Mouse (Mus musculus) thymus, postnatal 10 days (tissue): ENCODE data around the gene Slc30a3.
"Not testable (repeated sequence)": the region's sequence is repeated elsewhere in the genome, so short reads cannot be mapped to it uniquely, and the experiment has no call there.

Source experiments
- DNase-seq, 2 experiments: peaks; one replicate each; pipeline ENCODE4 v3.0.0; 2021; ENCODE audit warnings: low spot score in 2 of 2

Gene Slc30a3

GRCm38 (mm10) chr5:31048763-31049641 lies 59.0 kb downstream of the Slc30a3 start, which contains the start of gene Slc5a6:
Slc5a6 (minus strand) TSS chr5:31048924.
- peak; percentile 25 to 44 for DNase-seq

DNA sequence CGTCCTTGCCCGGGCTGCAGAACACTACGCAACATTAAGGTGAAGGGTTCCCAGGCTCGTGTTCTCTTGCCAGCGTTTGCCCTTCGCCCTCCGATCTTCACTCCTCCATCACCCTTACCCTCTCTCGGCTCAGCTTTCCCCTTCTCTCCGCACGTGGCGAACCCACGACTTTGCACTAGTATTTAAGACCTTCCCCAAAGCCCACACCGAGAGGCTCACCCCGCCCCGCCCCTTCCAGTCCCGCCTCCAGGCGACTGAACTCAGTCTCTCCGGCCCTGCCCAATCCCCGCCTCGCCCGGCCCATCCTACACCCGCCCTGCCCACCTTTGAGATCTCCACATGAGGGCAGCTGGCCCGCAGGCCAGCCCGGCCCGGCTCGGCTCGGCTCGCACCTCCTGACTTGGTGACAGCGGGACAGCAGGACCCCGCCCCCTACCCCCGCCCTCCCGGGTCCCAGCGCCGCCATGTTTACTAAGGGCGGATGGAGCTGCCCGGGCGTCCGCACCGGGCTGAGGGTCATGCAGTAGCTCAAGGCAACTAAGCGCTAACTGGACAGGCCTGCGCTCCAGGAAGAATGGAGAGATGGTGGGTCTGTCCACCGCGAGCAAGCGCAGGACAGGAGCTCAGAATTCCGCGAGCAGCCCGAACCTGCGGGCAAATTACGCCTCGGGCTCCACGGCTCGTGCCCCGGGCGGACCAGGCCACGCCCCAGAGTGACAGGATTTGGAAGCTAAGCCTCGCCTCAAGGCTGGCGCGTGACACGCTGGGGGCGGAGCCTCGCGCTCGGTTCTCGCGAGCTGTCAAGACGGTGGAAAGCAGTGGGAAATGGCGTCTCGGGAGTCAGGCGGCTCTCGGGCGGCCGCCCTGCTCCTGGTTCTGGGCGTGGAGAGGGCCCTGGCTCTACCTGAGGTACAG lies 59.9 kb downstream of the Slc30a3 start, which contains the start of gene Atraid:
Atraid (plus strand) TSS at position 465 of the 915 bp plus-strand sequence.
- peak; percentile 97 to 98 for DNase-seq

GRCm38 (mm10) chr5:31047074-31047473 lies 61.0 kb downstream of the Slc30a3 start:
- DNase-seq: no peak

DNA sequence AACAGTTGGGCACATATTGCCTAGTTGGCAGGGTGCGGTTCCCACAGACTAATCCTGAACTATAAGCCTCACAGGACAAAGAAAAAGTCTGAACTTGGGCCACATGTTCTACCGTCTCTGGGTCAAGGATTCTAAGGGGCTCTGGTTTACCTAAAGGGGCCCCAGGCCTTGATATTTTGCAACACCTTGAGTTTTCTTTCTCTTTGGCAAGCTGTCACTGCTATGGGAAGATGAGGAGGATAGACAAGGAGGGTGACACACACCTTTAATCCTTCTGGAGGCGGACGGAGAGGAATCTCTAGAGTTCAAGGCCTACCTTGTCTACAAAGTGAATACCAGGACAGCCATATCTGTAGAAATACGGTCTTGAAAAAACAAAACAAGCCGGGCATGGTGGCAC lies 61.6 kb downstream of the Slc30a3 start:
- DNase-seq: no peak

GRCm38 (mm10) chr5:31038171-31038845 lies 69.7 kb downstream of the Slc30a3 start:
- DNase-seq: no peak

DNA sequence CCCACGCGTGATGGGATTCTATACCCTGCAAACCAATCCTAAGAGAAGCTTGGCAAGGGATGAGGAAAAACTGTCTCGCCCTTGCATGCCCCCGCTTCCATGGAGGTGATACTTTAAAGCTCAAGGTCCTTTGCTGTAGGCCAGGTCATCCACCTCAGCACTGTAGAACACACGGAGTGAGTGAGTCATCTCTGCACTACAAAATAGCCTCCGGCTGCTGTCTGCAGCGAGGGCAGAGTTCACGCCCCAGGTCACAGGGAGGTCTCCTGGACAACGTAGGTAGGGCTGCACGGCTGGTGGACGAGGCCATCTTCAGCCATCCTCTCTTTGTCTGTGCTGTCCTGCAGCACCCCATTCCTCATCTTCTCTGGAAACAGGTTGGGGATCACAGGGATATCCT lies 71.5 kb downstream of the Slc30a3 start:
- not testable (repeated sequence) for DNase-seq
